Mouse (Mus musculus) cerebellum, postnatal 25 days (tissue): ENCODE measurements at regions not wholly inside any gene's neighbourhood (a gene's known extent, or its start where the extent isn't known, plus 50 kb on each side); places are given as distances from the start of the nearest gene placed in this dataset.

Experiments
- DNase-seq, 2 experiments: peaks; one replicate each; pipeline ENCODE4 v3.0.0; 2021; ENCODE audit warnings: mixed read lengths in 2 of 2

DNA sequence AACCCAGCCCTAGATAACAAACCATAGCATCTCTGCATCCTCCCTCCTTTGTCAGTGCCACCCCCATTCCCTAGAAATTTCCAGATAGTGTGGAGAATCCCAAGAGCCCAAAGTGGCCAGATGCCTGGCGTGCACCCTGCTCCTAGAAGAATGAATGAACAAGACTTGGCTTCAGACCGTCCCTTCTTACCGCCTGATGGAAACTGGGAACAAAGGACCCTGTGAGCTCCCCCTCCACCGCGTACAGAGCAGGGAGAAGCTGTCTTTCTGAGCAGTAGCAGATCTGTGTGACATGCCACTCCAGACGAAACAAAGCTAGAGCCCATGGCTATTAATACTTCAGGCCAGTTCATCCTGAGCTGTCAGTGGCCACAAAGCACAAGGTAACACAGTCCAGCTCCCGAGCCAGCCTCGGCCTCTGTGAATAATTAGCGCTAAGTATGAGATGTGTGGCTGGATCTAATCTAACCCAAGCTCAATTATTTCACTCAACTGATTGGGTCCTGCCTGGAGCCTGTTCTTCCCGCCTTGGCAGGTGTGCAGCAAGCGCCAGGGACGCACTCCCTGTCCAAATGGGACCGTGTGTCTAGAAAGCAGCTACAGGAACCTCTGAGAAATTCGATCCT is 111.6 kb downstream of the Cxcl12 start:
- DNase-seq, result peak; percentile 40 to 46

DNA sequence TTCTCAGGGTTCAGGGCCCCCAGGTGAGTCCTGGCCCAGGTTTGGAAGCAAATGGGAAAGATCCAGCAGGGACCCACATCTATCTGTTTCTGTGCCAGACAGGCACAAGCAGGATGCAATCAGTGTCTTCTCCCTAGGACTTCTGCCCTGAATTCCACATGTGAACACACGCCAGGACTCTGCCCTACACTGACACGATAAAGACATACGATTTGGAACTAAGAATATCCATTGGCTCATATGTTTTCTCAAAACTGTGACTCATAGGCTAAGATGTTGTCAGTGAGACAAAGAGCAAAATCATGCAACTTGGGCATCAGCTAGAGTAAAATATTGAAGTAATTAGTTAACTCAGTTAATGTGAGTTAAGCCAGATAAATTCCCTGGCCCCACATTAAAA is 112.6 kb downstream of the Cxcl12 start:
- DNase-seq, result no peak

DNA sequence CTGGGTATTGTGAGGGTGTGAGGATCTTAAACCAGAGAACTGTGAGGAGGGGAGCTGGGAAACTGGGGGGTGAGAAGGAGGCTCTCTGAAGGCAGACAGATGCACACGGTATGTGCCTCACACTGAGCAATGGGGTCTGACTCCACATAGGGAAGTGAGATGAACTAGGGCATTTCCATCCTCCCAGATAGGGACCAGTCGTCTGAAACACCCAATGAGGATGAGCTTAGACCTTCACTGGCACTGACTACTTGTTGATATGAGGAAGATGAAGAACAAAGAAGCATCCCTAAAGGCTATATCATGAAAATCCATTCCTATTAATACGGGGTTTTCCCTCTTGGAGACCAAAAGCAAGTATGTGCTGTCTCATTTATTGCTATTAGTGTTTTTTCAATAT is 115.3 kb downstream of the Cxcl12 start:
- DNase-seq, result no peak

DNA sequence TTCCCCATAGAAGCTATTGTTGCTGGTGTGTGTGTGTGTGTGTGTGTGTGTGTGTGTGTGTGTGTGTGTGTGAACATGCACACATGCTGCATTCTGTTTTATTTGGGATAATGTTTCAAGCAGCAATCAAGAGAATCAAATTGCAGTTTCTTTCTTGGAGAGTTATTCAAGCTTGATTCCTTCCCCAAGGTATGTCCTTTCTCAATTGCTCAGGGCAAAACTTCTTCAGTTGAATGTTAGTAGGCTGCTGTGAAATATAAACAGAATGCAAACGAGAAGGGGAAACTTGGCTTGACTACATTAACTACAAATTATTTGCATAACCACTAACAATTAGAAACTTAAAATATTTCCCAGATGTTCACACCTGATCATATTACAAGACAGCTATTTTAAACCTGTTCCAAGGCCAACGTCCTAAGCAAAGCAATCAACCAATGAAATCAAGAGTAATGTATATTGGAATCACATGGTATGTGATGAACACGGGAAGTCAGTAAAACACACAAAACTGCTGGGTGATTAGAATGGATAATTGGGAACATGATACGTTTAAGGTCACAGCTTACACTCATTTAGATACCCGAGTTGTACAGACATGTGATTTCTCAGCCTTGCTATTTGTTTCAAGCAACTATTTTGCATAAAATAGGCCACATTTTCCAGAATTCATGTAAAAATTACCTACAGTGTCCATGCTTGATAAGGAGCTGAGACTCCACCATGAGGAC is 116.2 kb downstream of the Cxcl12 start:
- no peak for DNase-seq

DNA sequence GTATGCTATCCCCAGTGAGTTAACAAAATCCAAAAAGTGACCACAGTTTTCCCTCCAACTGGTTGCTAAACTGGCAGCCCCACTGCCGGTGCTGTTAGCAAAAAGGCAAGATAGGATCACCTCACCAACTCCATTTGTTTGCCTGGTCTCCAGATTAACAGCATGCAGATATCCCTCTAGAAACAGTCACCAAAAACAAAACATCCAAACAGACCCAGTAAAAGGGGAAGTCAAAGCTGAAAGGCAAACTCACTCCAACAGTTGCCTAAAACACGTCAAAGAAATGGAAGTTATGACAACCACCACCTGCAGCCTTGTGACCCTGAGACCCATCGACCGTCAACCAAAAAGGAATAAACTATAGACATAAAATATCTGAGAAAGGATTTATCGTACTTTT is 119.1 kb downstream of the Cxcl12 start:
- DNase-seq, result no peak

DNA sequence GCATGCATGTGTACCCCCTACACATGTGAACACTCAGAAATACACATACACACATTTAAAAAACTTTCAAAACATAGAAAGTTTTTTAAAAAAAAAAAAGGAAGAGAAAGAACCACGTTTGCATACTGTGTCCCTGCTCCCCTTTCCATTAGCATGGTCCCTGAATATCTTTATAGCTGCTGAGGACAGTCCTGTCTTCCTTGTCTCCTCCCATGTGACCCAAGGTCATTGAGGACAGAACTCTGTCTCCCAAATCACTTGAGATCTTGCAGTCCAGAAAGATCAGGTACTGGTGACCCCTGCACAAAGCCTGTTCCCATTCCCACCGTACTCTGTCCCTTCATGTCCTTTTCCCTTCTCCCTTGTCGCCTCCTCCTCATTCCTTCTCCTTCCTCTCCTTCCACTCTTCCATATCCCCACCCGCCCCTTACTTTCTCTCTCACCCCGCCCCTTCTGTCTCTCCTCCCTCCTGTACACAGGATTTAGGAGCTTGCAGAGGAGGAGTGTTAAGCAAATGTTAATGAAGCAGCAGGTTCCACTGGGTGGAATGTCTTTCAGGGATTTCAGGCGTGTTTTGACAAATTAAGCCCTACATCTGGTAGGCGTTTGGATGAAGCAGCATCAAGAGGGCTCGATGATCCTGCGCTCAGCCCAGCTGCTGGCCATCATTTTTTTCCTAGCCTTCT is 125.6 kb downstream of the Cxcl12 start:
- DNase-seq, result no peak

DNA sequence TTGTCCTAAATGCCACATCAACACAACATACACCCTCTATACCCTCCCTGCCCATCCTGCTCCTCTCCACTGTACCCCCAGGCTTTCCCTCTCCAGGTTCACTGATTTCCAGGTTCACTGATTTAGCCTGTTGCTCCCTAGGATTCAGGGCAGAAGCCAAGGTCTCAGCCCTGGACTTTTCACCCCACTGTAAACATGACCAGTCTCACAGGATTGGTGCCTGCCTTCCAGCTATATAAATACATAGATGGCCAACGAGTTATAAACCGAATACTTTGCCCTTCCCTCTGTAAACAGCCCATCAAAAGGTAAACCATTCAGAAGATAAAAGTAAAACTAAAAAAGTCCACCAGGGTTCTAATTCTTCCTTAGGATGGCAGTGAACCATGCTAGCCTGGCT is 129.6 kb downstream of the Cxcl12 start:
- DNase-seq, result no peak

DNA sequence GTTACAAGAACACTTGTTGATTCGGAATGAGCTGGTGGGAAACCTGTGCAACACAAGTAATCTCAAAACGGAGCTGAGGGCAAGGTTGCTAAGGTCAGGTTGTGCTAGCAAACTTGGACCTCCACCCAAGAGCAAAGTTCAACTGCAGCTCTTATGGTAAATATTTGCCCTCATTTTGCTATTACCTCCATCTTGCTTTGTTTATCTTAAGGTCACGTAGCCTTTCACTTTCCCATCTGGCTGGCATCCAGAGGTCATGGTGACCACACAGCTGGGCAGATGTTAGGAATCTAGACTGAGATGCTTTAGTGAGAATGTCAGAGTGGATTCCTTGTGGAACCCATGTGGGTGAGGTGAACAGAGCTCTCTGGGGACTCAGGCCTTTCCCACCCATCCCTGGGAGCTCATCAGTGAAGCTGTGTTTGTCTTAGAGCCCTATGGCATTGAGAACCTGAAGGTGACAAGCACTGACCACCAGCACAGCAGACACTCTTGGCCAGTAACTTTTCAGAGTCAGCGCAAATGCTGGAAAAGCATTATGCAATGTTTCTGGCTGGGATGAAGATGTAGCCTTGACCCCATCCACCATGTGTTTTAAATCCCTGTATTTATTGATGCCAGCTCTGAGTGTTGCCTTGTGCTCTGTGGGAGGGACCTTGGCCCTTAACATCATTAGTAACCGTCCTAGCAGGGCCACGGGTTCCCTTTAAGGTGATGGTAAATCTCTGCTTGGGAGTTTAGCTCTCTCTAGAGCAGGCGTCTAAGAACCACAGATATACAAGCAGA is 131.4 kb downstream of the Cxcl12 start:
- no peak for DNase-seq

DNA sequence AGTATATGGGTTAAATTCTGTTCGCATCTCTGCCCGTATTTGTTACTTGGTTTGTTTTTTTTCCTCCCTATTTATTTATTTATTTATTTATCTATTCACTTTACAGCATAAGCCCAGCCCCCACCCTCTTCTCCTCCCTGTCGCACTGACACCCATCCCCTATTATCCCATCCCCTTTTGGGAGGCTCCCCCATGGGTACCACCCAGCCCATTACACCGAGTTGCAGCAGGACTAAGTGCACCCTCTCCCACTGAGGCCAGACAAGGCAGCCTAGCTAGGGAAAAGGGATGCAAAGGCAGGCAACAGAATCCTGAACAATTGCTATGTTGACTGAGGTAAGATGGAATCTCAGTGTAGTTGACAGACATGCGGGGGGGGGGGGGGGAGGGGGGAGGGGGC is 135.0 kb downstream of the Cxcl12 start:
- DNase-seq, result no peak

DNA sequence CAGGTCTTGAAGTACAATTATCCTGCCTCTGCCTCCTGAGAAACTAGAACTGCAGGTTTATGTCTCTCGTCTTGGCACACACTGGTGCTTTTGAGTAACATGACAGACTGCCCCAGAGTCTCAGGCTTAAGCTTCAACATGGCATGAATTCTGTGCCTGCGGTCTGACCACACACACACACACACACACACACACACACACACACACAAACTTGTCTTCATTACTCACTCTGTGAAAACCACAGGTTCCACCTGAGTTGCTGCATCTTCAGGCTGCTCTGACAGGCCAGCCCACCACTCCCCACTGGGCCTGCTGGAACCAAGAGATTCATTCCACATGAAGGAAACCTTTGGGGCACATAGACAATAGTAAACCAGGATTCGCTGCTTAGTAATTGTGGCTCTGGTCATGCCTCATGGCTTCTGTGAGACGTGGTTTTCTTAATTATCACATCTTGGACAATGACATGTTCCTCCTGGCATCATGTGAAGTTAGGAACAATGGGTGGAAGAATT is 137.5 kb downstream of the Cxcl12 start:
- no peak for DNase-seq

DNA sequence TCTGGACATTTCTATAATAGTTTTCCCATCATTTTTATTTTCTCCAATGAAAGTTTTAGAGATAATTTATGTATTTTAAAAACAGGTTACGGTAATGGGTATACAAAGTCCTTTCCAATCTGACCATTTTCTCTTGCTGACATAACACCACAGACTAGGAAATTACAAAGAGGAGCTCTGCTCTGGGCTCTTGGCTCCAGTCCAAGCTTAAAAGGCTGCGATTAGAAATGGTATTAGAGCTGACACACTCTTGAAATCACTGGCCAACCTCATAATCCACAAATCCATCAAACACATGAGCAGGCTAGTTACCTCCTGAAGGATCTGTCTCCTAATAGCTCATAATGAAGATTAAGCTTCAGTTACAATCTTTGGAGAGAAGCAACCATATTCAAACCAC is 140.3 kb downstream of the Cxcl12 start:
- no peak for DNase-seq

DNA sequence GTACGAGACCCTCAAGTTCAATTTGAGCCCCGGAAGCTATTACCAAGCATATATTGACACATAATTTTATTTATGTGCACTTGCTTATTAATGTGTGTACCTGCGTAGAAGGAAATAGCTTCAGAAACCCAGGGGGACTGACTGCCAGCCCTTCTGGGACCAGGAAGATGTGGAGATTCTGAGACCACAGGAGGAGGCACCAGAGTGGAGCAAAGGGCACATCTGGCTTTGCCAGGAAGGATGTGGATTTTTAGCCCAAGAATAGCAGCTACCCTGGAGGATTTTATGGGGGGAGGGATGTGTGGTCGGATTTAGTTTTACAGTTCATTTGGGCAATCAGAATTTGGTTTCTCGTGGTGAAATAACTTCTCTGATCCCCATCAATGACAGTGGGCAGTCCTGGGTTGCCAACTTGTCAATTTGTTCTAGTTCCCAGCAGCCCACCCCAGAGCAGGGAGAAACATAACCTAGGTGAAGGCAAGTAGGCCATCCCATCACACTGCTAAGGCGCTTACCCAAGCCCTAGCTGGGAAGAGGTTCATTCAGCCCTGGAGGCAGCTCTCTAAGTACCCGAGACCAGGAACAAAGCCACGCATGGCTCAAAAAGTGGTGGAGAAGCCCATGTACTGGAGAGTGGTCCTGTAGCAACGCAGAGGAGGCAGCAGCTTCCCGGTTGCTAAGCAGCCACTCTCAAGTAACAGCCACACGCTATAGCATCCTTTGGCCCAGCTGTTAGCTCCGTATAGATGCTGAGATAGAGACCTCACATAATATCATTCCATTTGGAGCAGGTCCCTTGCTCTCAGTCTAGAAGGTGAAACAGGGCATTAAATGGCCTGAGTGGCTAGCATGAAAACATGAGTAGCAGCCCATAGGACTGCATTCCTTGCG is 144.8 kb downstream of the Cxcl12 start:
- no peak for DNase-seq

DNA sequence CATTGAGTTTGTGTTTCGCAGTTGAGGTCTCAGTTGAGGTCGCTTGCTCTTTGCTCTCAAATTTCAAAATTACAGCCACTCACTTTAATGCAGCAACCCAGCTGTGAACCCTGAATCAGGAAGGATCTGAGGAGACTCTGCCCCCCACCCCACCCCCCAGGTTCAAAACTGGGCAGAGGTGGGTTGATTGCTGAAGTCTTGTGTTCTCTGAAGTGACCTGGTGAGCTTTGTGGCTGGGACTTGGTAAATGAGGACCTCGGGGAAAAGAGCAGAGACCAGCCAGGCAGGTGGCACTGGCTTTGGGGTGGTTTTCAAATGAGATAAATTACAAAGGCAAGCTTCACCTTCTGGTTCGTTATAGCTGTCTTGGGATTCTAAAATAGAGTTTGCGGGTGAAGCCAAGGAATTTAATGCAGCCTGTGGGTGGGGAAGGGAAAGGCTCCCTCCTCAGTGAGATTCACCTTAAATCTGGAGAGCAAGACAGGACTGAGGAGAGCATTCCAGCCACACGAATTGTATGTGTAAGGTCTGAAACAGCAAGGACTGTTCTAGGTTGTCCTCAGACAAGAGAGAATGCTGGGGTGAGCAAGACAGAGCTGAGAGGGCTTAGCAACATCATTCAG is 145.7 kb downstream of the Cxcl12 start:
- DNase-seq, result no peak

DNA sequence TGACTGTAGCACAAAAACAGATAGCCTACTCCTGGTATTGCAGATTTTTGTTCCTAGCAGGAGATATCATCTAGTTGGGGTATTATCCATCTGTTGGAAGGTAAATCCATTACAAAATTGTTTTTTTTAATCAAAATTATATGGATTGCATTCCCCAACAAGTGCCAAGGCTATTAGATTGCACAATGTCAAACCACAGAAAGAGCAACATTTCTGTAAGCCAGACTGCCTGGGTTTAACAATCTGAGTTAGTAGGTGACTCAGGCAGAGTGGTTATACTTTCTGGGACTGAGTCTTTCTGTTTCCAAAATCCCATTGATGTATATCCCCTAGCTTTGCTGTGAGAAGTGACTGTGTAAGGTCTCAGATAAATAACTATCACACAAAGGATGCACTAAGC is 155.0 kb downstream of the Cxcl12 start:
- DNase-seq, result no peak

DNA sequence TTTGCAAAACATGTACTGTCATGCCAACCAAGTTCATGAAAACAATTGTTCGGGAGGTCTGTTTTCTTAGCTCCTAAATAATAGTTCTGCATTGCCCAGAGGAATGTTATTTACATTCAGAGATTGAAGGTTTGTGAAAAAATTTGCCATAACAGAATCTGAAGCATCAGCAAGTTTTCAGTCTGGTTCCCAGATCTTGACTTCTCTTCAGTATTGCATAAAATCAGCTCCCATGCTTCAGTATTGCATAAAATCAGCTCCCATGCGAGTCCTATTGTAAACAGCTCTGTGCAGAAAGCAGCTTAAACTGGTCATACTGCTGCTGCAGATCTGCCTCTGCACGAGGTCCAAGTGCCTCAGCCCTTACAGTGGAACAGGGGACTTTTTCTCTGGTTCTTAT is 155.5 kb downstream of the Cxcl12 start:
- DNase-seq, result no peak

DNA sequence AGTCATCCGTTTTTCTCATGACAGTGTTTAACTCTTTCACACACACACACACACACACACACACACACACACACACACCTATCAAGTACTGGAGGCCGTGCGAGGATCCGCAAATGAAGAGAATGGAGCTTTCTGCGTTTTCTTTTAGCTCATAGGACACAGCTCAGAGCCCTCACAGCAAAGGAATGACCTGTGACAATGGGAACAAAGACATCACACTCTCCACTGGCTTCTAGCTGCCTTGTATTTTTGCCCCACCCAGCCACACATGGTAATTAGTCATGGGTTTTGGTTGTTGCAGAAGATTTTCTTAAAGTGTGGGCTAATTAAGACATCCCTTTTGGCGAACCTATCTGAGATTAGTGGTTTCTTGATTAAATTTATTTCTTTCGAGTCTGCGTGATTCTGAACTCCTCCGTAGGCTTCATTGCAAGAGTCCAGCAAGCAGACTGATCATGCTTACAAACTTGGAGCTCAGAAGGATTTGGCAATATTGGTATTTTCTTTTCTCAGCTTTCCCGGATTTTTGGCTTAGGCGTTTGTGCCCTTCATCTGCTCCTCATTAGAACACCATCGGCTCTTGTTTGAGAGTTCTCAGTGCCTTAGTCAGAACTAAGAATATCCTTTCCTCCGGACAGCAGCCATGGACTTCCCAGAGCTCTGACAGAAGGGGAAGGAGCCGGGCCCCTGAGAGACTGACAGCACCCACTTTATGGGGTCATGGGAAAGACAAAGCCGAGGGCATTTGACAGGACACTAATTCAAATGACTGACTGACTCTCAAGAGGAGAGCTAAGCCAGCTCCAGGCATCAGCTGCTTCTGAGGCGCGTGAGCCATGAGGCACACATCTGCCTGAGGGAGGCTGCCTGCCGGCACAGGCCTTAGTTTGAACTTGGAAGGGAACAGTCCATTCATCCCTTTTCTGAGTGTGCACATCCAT is 158.8 kb downstream of the Cxcl12 start:
- DNase-seq, result no peak

DNA sequence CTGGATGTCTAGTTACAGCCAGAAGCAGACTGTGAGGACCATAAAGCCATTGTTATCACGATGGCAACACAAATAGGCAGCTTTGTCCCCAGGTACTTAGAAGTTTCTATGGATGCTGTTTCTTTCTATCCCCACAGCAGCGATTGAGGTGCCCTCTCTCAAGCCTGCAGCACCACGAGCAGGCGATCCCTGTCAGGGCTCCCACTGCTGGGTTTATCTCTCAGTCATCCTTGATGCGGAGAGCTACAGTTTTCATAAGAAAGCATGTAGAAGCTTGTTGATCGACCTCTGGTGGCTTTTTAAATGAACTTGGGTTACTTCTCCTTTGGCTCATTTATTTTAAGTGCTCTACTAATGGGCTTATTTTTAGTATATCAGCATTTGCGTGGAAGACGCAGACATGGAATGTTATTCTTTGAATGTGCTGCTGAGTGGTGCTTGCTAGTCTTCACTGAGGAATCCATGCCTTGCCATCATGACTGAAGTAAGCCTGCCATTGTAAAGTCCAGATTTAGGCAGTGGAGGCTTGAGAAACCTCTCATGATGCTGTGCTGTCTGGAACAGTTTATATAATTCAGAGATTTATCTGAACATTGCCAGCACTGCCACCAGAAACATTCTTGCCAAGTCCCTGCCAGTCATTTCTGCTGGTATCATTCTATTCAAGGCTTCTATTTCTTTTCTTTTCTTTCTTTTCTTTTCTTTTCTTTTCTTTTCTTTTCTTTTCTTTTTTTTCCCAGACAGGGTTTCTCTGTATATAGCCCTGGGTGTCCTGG is 161.0 kb downstream of the Cxcl12 start:
- no peak for DNase-seq

DNA sequence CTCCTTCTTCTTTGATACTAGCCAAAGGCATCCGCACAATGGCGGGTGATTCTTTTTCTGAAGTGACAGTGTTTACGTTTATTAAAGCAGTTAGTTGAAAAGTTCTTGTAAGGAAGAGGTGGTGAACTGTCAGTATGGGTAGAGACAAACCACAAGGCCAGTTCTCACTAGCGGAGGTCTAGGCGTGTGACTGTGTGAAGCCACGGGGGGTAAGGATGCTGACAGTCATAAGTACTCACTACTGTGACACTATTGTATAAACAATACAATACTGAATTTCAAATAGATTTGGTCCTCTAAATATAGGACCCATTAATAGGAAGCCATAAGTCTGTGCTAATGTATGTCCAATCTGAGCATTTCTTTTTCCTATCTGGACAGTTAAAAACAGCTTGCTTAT is 161.9 kb downstream of the Cxcl12 start:
- no peak for DNase-seq

DNA sequence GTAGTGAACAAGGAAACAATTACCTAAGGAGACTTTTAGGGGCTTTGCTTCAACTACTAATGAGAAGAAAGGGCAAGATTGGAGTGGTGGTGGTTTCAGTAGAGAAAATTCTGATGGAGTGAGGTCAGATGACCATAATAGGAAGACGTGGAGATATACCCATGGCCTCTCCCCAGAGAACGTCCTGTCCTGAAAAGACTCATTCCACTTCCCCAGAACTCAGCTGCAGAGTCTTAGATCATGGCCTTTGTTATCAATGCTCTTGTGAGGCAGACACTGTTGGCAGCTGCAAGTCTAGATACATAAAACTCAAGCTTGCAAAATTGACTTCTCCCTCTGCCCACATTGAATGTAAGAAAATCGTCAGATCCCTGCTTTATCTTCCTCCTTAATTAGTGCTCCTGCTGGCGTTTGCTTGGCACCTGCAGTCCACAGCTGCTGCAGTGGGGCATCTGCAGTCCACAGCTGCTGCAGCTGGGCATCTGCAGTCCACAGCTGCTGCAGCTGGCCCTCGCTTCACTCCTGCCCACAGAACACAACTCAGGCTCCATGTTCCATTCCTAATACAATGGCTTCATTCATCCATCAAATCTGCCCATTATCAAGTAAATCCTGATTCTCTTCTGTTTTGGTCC is 162.5 kb downstream of the Cxcl12 start:
- DNase-seq, result no peak
